15 mouse cellular contexts compared by ENCODE assay signal in the genomic region with DNA sequence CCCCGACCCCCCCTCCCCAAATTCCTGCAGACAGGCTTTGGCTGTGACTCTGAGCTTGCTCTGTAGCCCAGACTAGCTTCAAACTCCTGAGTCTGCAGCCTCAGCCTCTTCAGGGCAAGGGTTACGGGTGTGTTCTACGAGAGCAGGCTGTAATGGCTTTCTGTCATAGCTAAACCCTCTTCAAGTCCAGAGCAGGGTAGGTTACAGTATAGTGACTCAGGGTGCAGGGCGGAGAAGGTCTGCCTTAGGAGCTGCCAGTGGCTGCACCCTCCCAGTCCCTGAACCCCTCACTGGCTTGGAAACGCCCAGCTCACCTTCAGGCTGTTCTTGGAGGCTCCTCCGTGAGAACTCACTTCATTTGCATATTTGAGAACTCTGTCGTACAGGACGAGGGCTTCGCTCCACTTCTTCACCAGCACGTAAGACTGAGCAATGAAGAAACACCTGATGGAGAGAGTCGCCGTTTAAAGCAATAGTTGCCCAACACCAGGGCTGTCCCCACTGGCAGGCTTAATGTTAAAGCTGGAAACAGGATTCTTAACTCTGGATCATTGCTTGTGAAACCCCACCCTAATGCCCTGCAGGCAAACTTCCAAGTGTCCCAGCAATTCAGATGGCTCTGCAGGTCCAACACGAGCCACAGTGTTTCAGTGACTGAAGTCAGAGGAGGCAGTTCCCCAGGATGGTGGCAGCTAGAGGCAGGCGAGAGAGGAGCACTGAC. TPM values are rescaled to one million over a fixed set of nuclear protein-coding genes. Genes with fewer than 3 reads are reported as not detected.
DNase-seq lines count a peak whose midpoint lies in the region; ATAC-seq lines count a peak whose summit lies in the region.
"Had no signal": no experiment of that assay in that cellular context is flagged by ENCODE, and none has a peak within 500 bp of the region (broad histone marks: within the 10 kb centered on the region; RNA-seq: fewer than 3 reads in every experiment).

No protein-coding gene starts in this region.

- ATAC-seq in limb, embryonic 15.5 days (ENCODE audit: insufficient number of reproducible peaks, low FRiP score, low TSS enrichment, low read depth) = peak; percentile 51; the same call in 1 of the 2 replicates
- no peak for ATAC-seq in embryonic facial prominence, embryonic 15.5 days (ENCODE audit: insufficient number of reproducible peaks, low FRiP score, low TSS enrichment, low read depth)
- no peak for ATAC-seq in kidney, embryonic 15.5 days (replicated peaks; ENCODE audit: low FRiP score)
- peak; percentile 75; the same call in 1 of the 2 replicates for ATAC-seq in stomach, embryonic 16.5 days (ENCODE audit: insufficient read depth, low FRiP score)
- ATAC-seq in midbrain, embryonic 15.5 days (replicated peaks) = no peak

- no peak overlapping the region for H3K4me3 ChIP-seq in limb, embryonic 15.5 days
- H3K4me3 ChIP-seq in limb, embryonic 10.5 days = no peak overlapping the region
- H3K4me3 ChIP-seq in embryonic facial prominence, embryonic 15.5 days (replicated peaks) = no peak overlapping the region
- no peak overlapping the region for H3K4me3 ChIP-seq in kidney, embryonic 15.5 days (replicated peaks)
- no peak overlapping the region for H3K4me3 ChIP-seq in stomach, embryonic 16.5 days (replicated peaks; ENCODE audit: low read length)
- H3K4me3 ChIP-seq in midbrain, embryonic 15.5 days = no peak overlapping the region
- H3K4me3 ChIP-seq: heart, embryonic 13.5 days had no signal

- H3K9me3 ChIP-seq in limb, embryonic 15.5 days = no peaks in the 10 kb centered on the region
- no peaks in the 10 kb centered on the region for H3K9me3 ChIP-seq in limb, embryonic 10.5 days (replicated peaks)
- no peaks in the 10 kb centered on the region for H3K9me3 ChIP-seq in embryonic facial prominence, embryonic 15.5 days (replicated peaks)
- no peaks in the 10 kb centered on the region for H3K9me3 ChIP-seq in kidney, embryonic 15.5 days (replicated peaks)
- H3K9me3 ChIP-seq in stomach, embryonic 16.5 days (replicated peaks; ENCODE audit: control insufficient read depth, low read length) = no peaks in the 10 kb centered on the region
- H3K9me3 ChIP-seq in midbrain, embryonic 15.5 days = no peaks in the 10 kb centered on the region
- H3K9me3 ChIP-seq: heart, embryonic 13.5 days had no signal

- peak overlapping the region; percentile 59 for H3K27ac ChIP-seq in limb, embryonic 15.5 days
- H3K27ac ChIP-seq in limb, embryonic 10.5 days = no peak overlapping the region
- peak overlapping the region; percentile 51 for H3K27ac ChIP-seq in embryonic facial prominence, embryonic 15.5 days (replicated peaks)
- 0 out of 2 replicates have a peak overlapping the region, but pooled peaks have one; percentile 23 for H3K27ac ChIP-seq in kidney, embryonic 15.5 days
- peak overlapping the region; percentile 69 for H3K27ac ChIP-seq in stomach, embryonic 16.5 days (ENCODE audit: low read length)
- H3K27ac ChIP-seq in midbrain, embryonic 15.5 days = no peak overlapping the region
- H3K27ac ChIP-seq: heart, embryonic 13.5 days; liver, embryonic 14.5 days had no signal

- H3K36me3 ChIP-seq in limb, embryonic 15.5 days = peaks cover 100% of the 10 kb centered on the region
- peaks cover 100% of the 10 kb centered on the region for H3K36me3 ChIP-seq in limb, embryonic 10.5 days
- peaks cover 89% of the 10 kb centered on the region for H3K36me3 ChIP-seq in embryonic facial prominence, embryonic 15.5 days
- peaks cover 94% of the 10 kb centered on the region for H3K36me3 ChIP-seq in kidney, embryonic 15.5 days
- H3K36me3 ChIP-seq in stomach, embryonic 16.5 days (ENCODE audit: control insufficient read depth, insufficient read depth, low read length) = peaks cover 62% of the 10 kb centered on the region
- peaks cover 75% of the 10 kb centered on the region for H3K36me3 ChIP-seq in midbrain, embryonic 15.5 days (replicated peaks)

- no peaks in the 10 kb centered on the region for H3K4me1 ChIP-seq in limb, embryonic 15.5 days
- peaks cover 24% of the 10 kb centered on the region for H3K4me1 ChIP-seq in limb, embryonic 10.5 days
- no peaks in the 10 kb centered on the region for H3K4me1 ChIP-seq in embryonic facial prominence, embryonic 15.5 days
- peaks cover 5% of the 10 kb centered on the region for H3K4me1 ChIP-seq in kidney, embryonic 15.5 days
- no peaks in the 10 kb centered on the region for H3K4me1 ChIP-seq in stomach, embryonic 16.5 days (ENCODE audit: control insufficient read depth, insufficient read depth, low read length)
- no peaks in the 10 kb centered on the region for H3K4me1 ChIP-seq in midbrain, embryonic 15.5 days

- no peaks in the 10 kb centered on the region for H3K27me3 ChIP-seq in limb, embryonic 15.5 days
- 0 out of 2 replicates have a peak, but pooled peaks cover 3% of the 10 kb centered on the region for H3K27me3 ChIP-seq in limb, embryonic 10.5 days (ENCODE audit: low read depth, poor library complexity, severe bottlenecking)
- H3K27me3 ChIP-seq in embryonic facial prominence, embryonic 15.5 days = no peaks in the 10 kb centered on the region
- no peaks in the 10 kb centered on the region for H3K27me3 ChIP-seq in kidney, embryonic 15.5 days
- H3K27me3 ChIP-seq in stomach, embryonic 16.5 days (ENCODE audit: control insufficient read depth, insufficient read depth, low read length) = no peaks in the 10 kb centered on the region
- H3K27me3 ChIP-seq in midbrain, embryonic 15.5 days (replicated peaks) = no peaks in the 10 kb centered on the region
- H3K27me3 ChIP-seq: heart, embryonic 13.5 days had no signal

- DNase-seq in limb, embryonic 10.5 days (ENCODE audit: low spot score) = no peak
- no peak for DNase-seq in Muller cell, postnatal 12 days (ENCODE audit: inconsistent ontology term)
- DNase-seq: adrenal gland, postnatal 25 days; cerebellum, postnatal 10 days; gastrocnemius, postnatal 36 days; heart, postnatal 4 days; left cerebral cortex, postnatal 4 days had no signal

- no peak overlapping the region for H3K9ac ChIP-seq in limb, embryonic 15.5 days
- no peak overlapping the region for H3K9ac ChIP-seq in embryonic facial prominence, embryonic 15.5 days
- no peak overlapping the region for H3K9ac ChIP-seq in kidney, embryonic 15.5 days
- no peak overlapping the region for H3K9ac ChIP-seq in stomach, embryonic 16.5 days (ENCODE audit: low read length)
- no peak overlapping the region for H3K9ac ChIP-seq in midbrain, embryonic 15.5 days
- H3K9ac ChIP-seq: heart, embryonic 13.5 days; liver, embryonic 14.5 days had no signal

- WGBS in limb, embryonic 15.5 days = 66% methylated on average over 14 of the region's 14 CpGs
- WGBS in limb, embryonic 10.5 days = 75% methylated on average over 14 of the region's 14 CpGs
- WGBS in embryonic facial prominence, embryonic 15.5 days = 68% methylated on average over 14 of the region's 14 CpGs
- WGBS in kidney, embryonic 15.5 days = 73% methylated on average over 14 of the region's 14 CpGs
- WGBS in stomach, embryonic 16.5 days = 72% methylated on average over 14 of the region's 14 CpGs
- WGBS in midbrain, embryonic 15.5 days = 87% methylated on average over 14 of the region's 14 CpGs

- no peak overlapping the region for H3K4me2 ChIP-seq in limb, embryonic 15.5 days
- no peak overlapping the region for H3K4me2 ChIP-seq in embryonic facial prominence, embryonic 15.5 days (replicated peaks)
- H3K4me2 ChIP-seq in kidney, embryonic 15.5 days = no peak overlapping the region
- no peak overlapping the region for H3K4me2 ChIP-seq in stomach, embryonic 16.5 days (ENCODE audit: low read depth, low read length)
- no peak overlapping the region for H3K4me2 ChIP-seq in midbrain, embryonic 15.5 days
- H3K4me2 ChIP-seq: heart, embryonic 13.5 days had no signal

RNA-seq across cellular contexts. Expression of gene Evpl, which starts 9.8 kb away (rescaled TPM):
- 43.2 and 46.4 TPM in 2 replicates for polyA plus RNA-seq in limb, embryonic 15.5 days (2015; fragmentation: Nextera tagmentation; extraction: Ambion mirVana)
- polyA plus RNA-seq in limb, embryonic 10.5 days (2016; fragmentation: Nextera tagmentation; extraction: Ambion mirVana) = 1.4 and 1.7 TPM in 2 replicates
- 28.1 and 28.5 TPM in 2 replicates for polyA plus RNA-seq in embryonic facial prominence, embryonic 15.5 days (2015; fragmentation: Nextera tagmentation; extraction: Ambion mirVana)
- 2.8 and 2.9 TPM in 2 replicates for polyA plus RNA-seq in kidney, embryonic 15.5 days (2015; fragmentation: Nextera tagmentation; extraction: Ambion mirVana)
- polyA plus RNA-seq in stomach, embryonic 16.5 days (2015; fragmentation: Nextera tagmentation; extraction: Ambion mirVana) = 19.2 and 23.5 TPM in 2 replicates
- 0.84 and 0.96 TPM in 2 replicates for polyA plus RNA-seq in midbrain, embryonic 15.5 days (2015; fragmentation: Nextera tagmentation; extraction: Ambion mirVana)

RNA-seq across cellular contexts. Expression of gene Srp68, which starts 26.4 kb away (rescaled TPM):
- polyA plus RNA-seq in limb, embryonic 15.5 days (2015; fragmentation: Nextera tagmentation; extraction: Ambion mirVana) = 108 and 109 TPM in 2 replicates
- polyA plus RNA-seq in limb, embryonic 10.5 days (2016; fragmentation: Nextera tagmentation; extraction: Ambion mirVana) = 121 and 123 TPM in 2 replicates
- 101 and 103 TPM in 2 replicates for polyA plus RNA-seq in embryonic facial prominence, embryonic 15.5 days (2015; fragmentation: Nextera tagmentation; extraction: Ambion mirVana)
- 91.3 and 96.5 TPM in 2 replicates for polyA plus RNA-seq in kidney, embryonic 15.5 days (2015; fragmentation: Nextera tagmentation; extraction: Ambion mirVana)
- 85.5 and 89.4 TPM in 2 replicates for polyA plus RNA-seq in stomach, embryonic 16.5 days (2015; fragmentation: Nextera tagmentation; extraction: Ambion mirVana)
- polyA plus RNA-seq in midbrain, embryonic 15.5 days (2015; fragmentation: Nextera tagmentation; extraction: Ambion mirVana) = 62.4 and 63.5 TPM in 2 replicates

RNA-seq across cellular contexts. Expression of gene Galr2, which starts 33.1 kb away (rescaled TPM):
- polyA plus RNA-seq in limb, embryonic 15.5 days (2015; fragmentation: Nextera tagmentation; extraction: Ambion mirVana) = 0.41 and 0.62 TPM in 2 replicates
- 0.11 TPM in 1 of 2 replicates, not detected in the other for polyA plus RNA-seq in limb, embryonic 10.5 days (2016; fragmentation: Nextera tagmentation; extraction: Ambion mirVana)
- 0.27 and 0.47 TPM in 2 replicates for polyA plus RNA-seq in embryonic facial prominence, embryonic 15.5 days (2015; fragmentation: Nextera tagmentation; extraction: Ambion mirVana)
- polyA plus RNA-seq in kidney, embryonic 15.5 days (2015; fragmentation: Nextera tagmentation; extraction: Ambion mirVana) = 0.22 and 0.32 TPM in 2 replicates
- polyA plus RNA-seq in stomach, embryonic 16.5 days (2015; fragmentation: Nextera tagmentation; extraction: Ambion mirVana) = 0.26 and 0.45 TPM in 2 replicates
- polyA plus RNA-seq in midbrain, embryonic 15.5 days (2015; fragmentation: Nextera tagmentation; extraction: Ambion mirVana) = 0.45 and 0.57 TPM in 2 replicates
- polyA plus RNA-seq: frontal cortex, adult 2 months; heart, embryonic 13.5 days had no signal

RNA-seq across cellular contexts. Expression of gene Acox1, which starts 48.8 kb away (rescaled TPM):
- 31.3 and 32.0 TPM in 2 replicates for polyA plus RNA-seq in limb, embryonic 15.5 days (2015; fragmentation: Nextera tagmentation; extraction: Ambion mirVana)
- 13.0 and 16.7 TPM in 2 replicates for polyA plus RNA-seq in limb, embryonic 10.5 days (2016; fragmentation: Nextera tagmentation; extraction: Ambion mirVana)
- polyA plus RNA-seq in embryonic facial prominence, embryonic 15.5 days (2015; fragmentation: Nextera tagmentation; extraction: Ambion mirVana) = 29.1 and 31.1 TPM in 2 replicates
- 32.6 and 35.9 TPM in 2 replicates for polyA plus RNA-seq in kidney, embryonic 15.5 days (2015; fragmentation: Nextera tagmentation; extraction: Ambion mirVana)
- polyA plus RNA-seq in stomach, embryonic 16.5 days (2015; fragmentation: Nextera tagmentation; extraction: Ambion mirVana) = 50.8 and 61.0 TPM in 2 replicates
- polyA plus RNA-seq in midbrain, embryonic 15.5 days (2015; fragmentation: Nextera tagmentation; extraction: Ambion mirVana) = 63.0 and 64.0 TPM in 2 replicates

RNA-seq across cellular contexts. Expression of gene Ten1, which starts 49.0 kb away (rescaled TPM):
- 80.8 and 86.6 TPM in 2 replicates for polyA plus RNA-seq in limb, embryonic 15.5 days (2015; fragmentation: Nextera tagmentation; extraction: Ambion mirVana)
- 61.5 and 65.4 TPM in 2 replicates for polyA plus RNA-seq in limb, embryonic 10.5 days (2016; fragmentation: Nextera tagmentation; extraction: Ambion mirVana)
- polyA plus RNA-seq in embryonic facial prominence, embryonic 15.5 days (2015; fragmentation: Nextera tagmentation; extraction: Ambion mirVana) = 81.0 and 86.7 TPM in 2 replicates
- polyA plus RNA-seq in kidney, embryonic 15.5 days (2015; fragmentation: Nextera tagmentation; extraction: Ambion mirVana) = 75.6 and 79.4 TPM in 2 replicates
- polyA plus RNA-seq in stomach, embryonic 16.5 days (2015; fragmentation: Nextera tagmentation; extraction: Ambion mirVana) = 74.7 and 78.2 TPM in 2 replicates
- 86.7 and 92.5 TPM in 2 replicates for polyA plus RNA-seq in midbrain, embryonic 15.5 days (2015; fragmentation: Nextera tagmentation; extraction: Ambion mirVana)

Comparison
In these comparisons a context has a peak if more than half of its experiments do, and no peak if none do; other contexts are left out.
1. H3K27ac ChIP-seq: peak in limb, embryonic 15.5 days (single experiment), embryonic facial prominence, embryonic 15.5 days (single experiment), kidney, embryonic 15.5 days (single experiment) and stomach, embryonic 16.5 days (single experiment); none in limb, embryonic 10.5 days (single experiment) and midbrain, embryonic 15.5 days (single experiment).
2. ATAC-seq: peak in limb, embryonic 15.5 days (single experiment) and stomach, embryonic 16.5 days (single experiment); none in embryonic facial prominence, embryonic 15.5 days (single experiment), kidney, embryonic 15.5 days (single experiment) and midbrain, embryonic 15.5 days (single experiment).